Mouse (Mus musculus) midbrain, postnatal 0 days (tissue): ENCODE measurements around the gene Wdr66. TPM values are rescaled to one million over a fixed set of nuclear protein-coding genes. Genes with fewer than 3 reads are reported as not detected.

ENCODE experiments used
- ATAC-seq: fragments of 200-750 bp; cut with Nextera tagmentation; 2 replicates; pipeline ENCODE4 v1.8.0; 2017; ENCODE audit warnings: moderate number of reproducible peaks, mild to moderate bottlenecking, moderate TSS enrichment, moderate library complexity; ENCODE audit not compliant: low FRiP score
- DNase-seq: peaks from one replicate; pipeline ENCODE4 v3.0.0-alpha.2; 2015; ENCODE audit warnings: low spot score
- H3K27ac ChIP-seq: fragments of 300-500 bp; sonication (generic); 2 replicates; pipeline ENCODE4 v1.5.1; 2014; ENCODE audit warnings: low read depth, mild to moderate bottlenecking, low read length, mixed read lengths
- H3K27me3 ChIP-seq: fragments of 300-500 bp; sonication (generic); 2 replicates; pipeline ENCODE4 v1.6.1; 2014; ENCODE audit warnings: low read length, control low read depth, mixed read lengths; ENCODE audit not compliant: insufficient read depth
- H3K36me3 ChIP-seq: fragments of 300-500 bp; sonication (generic); 2 replicates; pipeline ENCODE4 v1.6.1; 2014; ENCODE audit warnings: low read length, control low read depth, mixed read lengths; ENCODE audit not compliant: insufficient read depth
- H3K4me1 ChIP-seq: fragments of 300-500 bp; sonication (generic); 2 replicates; pipeline ENCODE4 v1.6.1; 2014; ENCODE audit warnings: mild to moderate bottlenecking, control low read depth, antibody characterized with exemption, low read length, mixed read lengths; ENCODE audit not compliant: insufficient read depth
- H3K4me2 ChIP-seq: fragments of 300-500 bp; sonication (generic); 2 replicates; pipeline ENCODE4 v1.6.1; 2014; ENCODE audit warnings: low read depth, mild to moderate bottlenecking, low read length, mixed read lengths; ENCODE audit not compliant: poor library complexity, severe bottlenecking
- H3K4me3 ChIP-seq: fragments of 300-500 bp; sonication (generic); 2 replicates; pipeline ENCODE4 v1.5.1; 2014; ENCODE audit warnings: low read depth, mild to moderate bottlenecking, low read length, moderate library complexity
- H3K9ac ChIP-seq: fragments of 300-500 bp; sonication (generic); replicated peaks from 2 replicates; pipeline ENCODE4 v1.6.1; 2014; ENCODE audit warnings: mild to moderate bottlenecking, low read length, moderate library complexity, mixed read lengths; ENCODE audit not compliant: poor library complexity, severe bottlenecking
- H3K9me3 ChIP-seq: fragments of 300-500 bp; sonication (generic); 2 replicates; pipeline ENCODE4 v1.6.1; 2016; ENCODE audit warnings: low read length, control low read depth
- CTCF ChIP-seq: IDR thresholded peaks from 2 replicates; pipeline ENCODE4 v1.5.1; 2016; ENCODE audit warnings: antibody characterized with exemption, mild to moderate bottlenecking
- WGBS: fragments of 180-500 bp; shearing (Covaris S2); extraction: QIAGEN DNeasy Blood & Tissue Kit; methylation state at CpG from one replicate; pipeline ENCODE4 v1.1.7; 2014; 5-methylcytosine and 5-hydroxymethylcytosine counted together
- polyA plus RNA-seq: library from polyadenylated mRNA; unstranded; fragments of >200 nt; fragmentation: Nextera tagmentation; extraction: Ambion mirVana; gene quantifications from 2 replicates; pipeline ENCODE4 v1.2.1, GENCODE M21; 2015
- total RNA-seq: library from RNA; depleted of rRNA; stranded (reverse); fragments of >200 nt; gene quantifications from 2 replicates; pipeline ENCODE4 v1.2.3, GENCODE M21; 2014

Wdr66 gene
- total and polyA plus RNA-seq, 2 experiments from 2014 or later, result 2.0 to 2.2 TPM

GRCm38 (mm10) chr5:123277342-123277701 is 25.4 kb downstream of the Wdr66 start:
- ATAC-seq (no peak), DNase-seq (peak; percentile 84)
- no peaks in the 10 kb centered on the region for H3K36me3 ChIP-seq
- WGBS, result 18% methylated on average over 7 of the region's 7 CpGs
- no peak overlapping the region for H3K27ac ChIP-seq
- H3K9me3 ChIP-seq, result no peaks in the 10 kb centered on the region
- TF ChIP-seq CTCF, result no peak
- H3K4me3 ChIP-seq, result no peak overlapping the region
- H3K4me1 ChIP-seq, result peaks cover 8% of the 10 kb centered on the region; the same call in 1 of the 2 replicates
- H3K27me3 ChIP-seq, result no peaks in the 10 kb centered on the region
- no peak overlapping the region for H3K4me2 ChIP-seq
- no peak overlapping the region for H3K9ac ChIP-seq

- H3K4me2 ChIP-seq, result no peak overlapping the region
- 69% methylated on average over 4 of the region's 4 CpGs for WGBS
- no peak for TF ChIP-seq CTCF
- no peak for DNase-seq
- no peak overlapping the region for H3K27ac ChIP-seq
- H3K27me3 ChIP-seq, result no peaks in the 10 kb centered on the region
- H3K9ac ChIP-seq, result no peak overlapping the region
- no peaks in the 10 kb centered on the region for H3K36me3 ChIP-seq
- peaks cover 8% of the 10 kb centered on the region; the same call in 1 of the 2 replicates for H3K4me1 ChIP-seq
- no peak for ATAC-seq
- H3K4me3 ChIP-seq, result no peak overlapping the region
- no peaks in the 10 kb centered on the region for H3K9me3 ChIP-seq
These were observed 25.8 kb downstream of the Wdr66 start for GRCm38 (mm10) chr5:123277704-123278103.

- Histone ChIP-seq H3K4me2 (no peak overlapping the region), H3K9me3 (no peaks in the 10 kb centered on the region), H3K27ac (no peak overlapping the region), H3K4me3 (no peak overlapping the region), H3K36me3 (no peaks in the 10 kb centered on the region), H3K4me1 (peaks cover 8% of the 10 kb centered on the region; the same call in 1 of the 2 replicates), H3K9ac (no peak overlapping the region), H3K27me3 (no peaks in the 10 kb centered on the region)
- WGBS, result 90% methylated on average over 4 of the region's 4 CpGs
- no peak for TF ChIP-seq CTCF
- ATAC-seq (no peak), DNase-seq (no peak)
These were observed 27.3 kb downstream of the Wdr66 start for GRCm38 (mm10) chr5:123279248-123279647.

- no peak overlapping the region for H3K4me2 ChIP-seq
- H3K9ac ChIP-seq, result no peak overlapping the region
- 81% methylated on average over 9 of the region's 9 CpGs for WGBS
- ATAC-seq (no peak), DNase-seq (no peak)
- H3K27me3 ChIP-seq, result no peaks in the 10 kb centered on the region
- 0 out of 2 replicates have a peak, but pooled peaks cover 8% of the 10 kb centered on the region for H3K4me1 ChIP-seq
- no peaks in the 10 kb centered on the region for H3K9me3 ChIP-seq
- H3K27ac ChIP-seq, result no peak overlapping the region
- TF ChIP-seq CTCF, result no peak
- no peaks in the 10 kb centered on the region for H3K36me3 ChIP-seq
- no peak overlapping the region for H3K4me3 ChIP-seq
These were observed 29.6 kb downstream of the Wdr66 start for GRCm38 (mm10) chr5:123281336-123282136.

- TF ChIP-seq CTCF, result peak; percentile 80
- DNase-seq (peak; percentile 72), ATAC-seq (no peak)
- 37% methylated on average over 8 of the region's 8 CpGs for WGBS
- H3K27me3 ChIP-seq, result no peaks in the 10 kb centered on the region
- H3K27ac ChIP-seq, result 0 out of 2 replicates have a peak overlapping the region, but pooled peaks have one; percentile 3
- H3K9me3 ChIP-seq, result no peaks in the 10 kb centered on the region
- no peak overlapping the region for H3K9ac ChIP-seq
- H3K4me2 ChIP-seq, result no peak overlapping the region
- H3K4me1 ChIP-seq, result no peaks in the 10 kb centered on the region
- no peak overlapping the region for H3K4me3 ChIP-seq
- no peaks in the 10 kb centered on the region for H3K36me3 ChIP-seq
These were observed 33.3 kb downstream of the Wdr66 start for GRCm38 (mm10) chr5:123285174-123285573.

- no peaks in the 10 kb centered on the region for H3K9me3 ChIP-seq
- H3K4me1 ChIP-seq, result no peaks in the 10 kb centered on the region
- TF ChIP-seq CTCF, result no peak
- 81% methylated on average over 5 of the region's 5 CpGs for WGBS
- H3K4me3 ChIP-seq, result no peak overlapping the region
- no peak for DNase-seq
- H3K27ac ChIP-seq, result no peak overlapping the region
- no peak overlapping the region for H3K9ac ChIP-seq
- H3K4me2 ChIP-seq, result no peak overlapping the region
- no peaks in the 10 kb centered on the region for H3K36me3 ChIP-seq
- no peaks in the 10 kb centered on the region for H3K27me3 ChIP-seq
- ATAC-seq, result no peak
These were observed 36.2 kb downstream of the Wdr66 start for GRCm38 (mm10) chr5:123288079-123288478.
